In genomic region chr8:103019121-103019520, GRCm38 (mm10) we compare ENCODE assay signal across 11 mouse cellular contexts.
A peak's percentile ranks its signal among the peaks of the same experiment; 100 is the strongest.
DNase-seq lines count a peak whose midpoint lies in the region; ATAC-seq and TF ChIP-seq lines count a peak whose summit lies in the region.
"Had no signal": no experiment of that assay in that cellular context is flagged by ENCODE, and none has a peak within 500 bp of the region (broad histone marks: within the 10 kb centered on the region; RNA-seq: fewer than 3 reads in every experiment).

No protein-coding gene starts in this region.

- intact Hi-C loops in left cerebral cortex, postnatal 10 days (cut with DNase I): no loop called here
- intact Hi-C loops in left cerebral cortex, adult 2 months (cut with DNase I): no loop called here

- H3K9ac ChIP-seq in midbrain, embryonic 15.5 days: no peak overlapping the region
- H3K9ac ChIP-seq: embryonic facial prominence, embryonic 15.5 days; limb, embryonic 15.5 days; neural tube, embryonic 13.5 days had no signal

- ATAC-seq in midbrain, embryonic 15.5 days (replicated peaks): no peak

- no peak overlapping the region for H3K4me2 ChIP-seq in midbrain, embryonic 15.5 days
- H3K4me2 ChIP-seq: embryonic facial prominence, embryonic 15.5 days; limb, embryonic 15.5 days; neural tube, embryonic 13.5 days had no signal

- no peak for TF ChIP-seq CTCF in left cerebral cortex, adult 2 months (IDR thresholded peaks at IDR 0.05)

- H3K4me3 ChIP-seq in left cerebral cortex, adult 2 months: no peak overlapping the region
- H3K4me3 ChIP-seq in midbrain, embryonic 15.5 days: no peak overlapping the region
- H3K4me3 ChIP-seq: embryonic facial prominence, embryonic 15.5 days; limb, embryonic 15.5 days; neural tube, embryonic 13.5 days had no signal

- no peaks in the 10 kb centered on the region for H3K36me3 ChIP-seq in midbrain, embryonic 15.5 days (replicated peaks)
- H3K36me3 ChIP-seq: embryonic facial prominence, embryonic 15.5 days; limb, embryonic 15.5 days; neural tube, embryonic 13.5 days had no signal

- WGBS in midbrain, embryonic 15.5 days: 68% methylated on average over 4 of the region's 4 CpGs

- DNase-seq in cerebellum, postnatal 25 days: peak; percentile 7 to 37
- DNase-seq in cerebellum, adult 8-10 months: no peak
- DNase-seq in left cerebral cortex, postnatal 10 days (ENCODE audit: extremely low spot score in 1 of 2, low spot score in 2 of 2): peak; percentile 15 to 30
- no peak for DNase-seq in left cerebral cortex, adult 2 months (ENCODE audit: extremely low spot score in 1 of 2, low spot score in 2 of 2)
- peak; percentile 44 for DNase-seq in heart, postnatal 4 days
- DNase-seq in skeletal muscle tissue, adult 2 months (ENCODE audit: low read depth, low spot score): peak; percentile 10
- no peak for DNase-seq in natural killer cell, adult 2 months (ENCODE audit: low spot score in 2 of 2)

- no peak overlapping the region for H3K27ac ChIP-seq in left cerebral cortex, adult 2 months
- H3K27ac ChIP-seq in midbrain, embryonic 15.5 days: no peak overlapping the region
- H3K27ac ChIP-seq: embryonic facial prominence, embryonic 15.5 days; limb, embryonic 15.5 days; neural tube, embryonic 13.5 days had no signal

- no peaks in the 10 kb centered on the region for H3K4me1 ChIP-seq in midbrain, embryonic 15.5 days
- H3K4me1 ChIP-seq: embryonic facial prominence, embryonic 15.5 days; limb, embryonic 15.5 days; neural tube, embryonic 13.5 days had no signal

- no peaks in the 10 kb centered on the region for H3K9me3 ChIP-seq in midbrain, embryonic 15.5 days
- H3K9me3 ChIP-seq: embryonic facial prominence, embryonic 15.5 days; limb, embryonic 15.5 days; neural tube, embryonic 13.5 days had no signal

- no peaks in the 10 kb centered on the region for H3K27me3 ChIP-seq in midbrain, embryonic 15.5 days (replicated peaks)
- H3K27me3 ChIP-seq: embryonic facial prominence, embryonic 15.5 days; limb, embryonic 15.5 days; neural tube, embryonic 13.5 days had no signal

Comparison
In these comparisons a context has a peak if more than half of its experiments do, and no peak if none do; other contexts are left out.
1. DNase-seq: peak in cerebellum, postnatal 25 days (2 of 2), left cerebral cortex, postnatal 10 days (2 of 2), heart, postnatal 4 days (single experiment) and skeletal muscle tissue, adult 2 months (single experiment); none in cerebellum, adult 8-10 months (single experiment), left cerebral cortex, adult 2 months (0 of 2) and natural killer cell, adult 2 months (0 of 2).